Mouse (Mus musculus): ENCODE measurements around the gene Hoxa7. TPM values are rescaled to one million over a fixed set of nuclear protein-coding genes. Genes with fewer than 3 reads are reported as not detected.

Gene Hoxa7
- polyA plus RNA-seq, 1 experiment, result 1.4 TPM

DNA sequence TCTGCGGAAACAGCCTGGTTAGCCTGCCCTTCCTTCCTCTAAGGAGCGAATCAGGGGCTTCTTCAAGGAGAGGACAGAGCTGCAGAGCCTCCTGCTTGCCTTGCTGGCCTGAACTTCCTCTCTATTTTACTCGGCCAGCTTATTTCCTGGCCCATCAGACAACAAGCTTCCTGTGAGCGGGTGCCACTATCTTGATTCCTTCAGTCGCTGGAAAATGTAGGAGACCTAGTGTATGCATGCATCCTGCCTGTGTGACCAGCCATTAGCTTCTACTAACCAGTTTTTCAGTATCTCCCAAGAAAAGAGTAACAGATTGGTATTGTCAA, 50.8 kb downstream of the Hoxa7 start:
- Histone ChIP-seq H3K27me3 (ENCODE audit: control insufficient read depth, insufficient read depth, low read length, poor library complexity, severe bottlenecking) (peaks cover 54% of the 10 kb centered on the region), H3K4me1 (ENCODE audit: control insufficient read depth, insufficient read depth, low read length) (no peaks in the 10 kb centered on the region), H3K9ac (ENCODE audit: low read depth, poor library complexity, severe bottlenecking) (no peak overlapping the region), H3K36me3 (ENCODE audit: control insufficient read depth, insufficient read depth, low read length, poor library complexity, severe bottlenecking) (no peaks in the 10 kb centered on the region), H3K9me3 (replicated peaks; ENCODE audit: control insufficient read depth, insufficient read depth, low read length, poor library complexity, severe bottlenecking) (no peaks in the 10 kb centered on the region), H3K4me3 (ENCODE audit: low read depth, low read length) (no peak overlapping the region; the same call in 1 of the 2 replicates), H3K27ac (ENCODE audit: insufficient read depth, low read length) (no peak overlapping the region)
- TF ChIP-seq POLR2A (IDR thresholded peaks at IDR 0.05; ENCODE audit: insufficient read depth, low read length) (no peak), CTCF (IDR thresholded peaks at IDR 0.05; ENCODE audit: low read depth, low read length) (no peak), EP300 (IDR thresholded peaks at IDR 0.05; ENCODE audit: insufficient read depth, low read depth, low read length) (no peak)

- Histone ChIP-seq H3K4me1 (ENCODE audit: control insufficient read depth, insufficient read depth, low read length) (no peaks in the 10 kb centered on the region), H3K9ac (ENCODE audit: low read depth, poor library complexity, severe bottlenecking) (no peak overlapping the region), H3K4me3 (ENCODE audit: low read depth, low read length) (peak overlapping the region; percentile 47), H3K27ac (ENCODE audit: insufficient read depth, low read length) (no peak overlapping the region), H3K9me3 (replicated peaks; ENCODE audit: control insufficient read depth, insufficient read depth, low read length, poor library complexity, severe bottlenecking) (no peaks in the 10 kb centered on the region), H3K36me3 (ENCODE audit: control insufficient read depth, insufficient read depth, low read length, poor library complexity, severe bottlenecking) (no peaks in the 10 kb centered on the region), H3K27me3 (ENCODE audit: control insufficient read depth, insufficient read depth, low read length, poor library complexity, severe bottlenecking) (peaks cover 55% of the 10 kb centered on the region)
- TF ChIP-seq POLR2A (IDR thresholded peaks at IDR 0.05; ENCODE audit: insufficient read depth, low read length) (no peak), EP300 (IDR thresholded peaks at IDR 0.05; ENCODE audit: insufficient read depth, low read depth, low read length) (no peak), CTCF (IDR thresholded peaks at IDR 0.05; ENCODE audit: low read depth, low read length) (no peak)
Measured at GRCm38 (mm10) chr6:52170166-52170897, 51.3 kb downstream of the Hoxa7 start.

DNA sequence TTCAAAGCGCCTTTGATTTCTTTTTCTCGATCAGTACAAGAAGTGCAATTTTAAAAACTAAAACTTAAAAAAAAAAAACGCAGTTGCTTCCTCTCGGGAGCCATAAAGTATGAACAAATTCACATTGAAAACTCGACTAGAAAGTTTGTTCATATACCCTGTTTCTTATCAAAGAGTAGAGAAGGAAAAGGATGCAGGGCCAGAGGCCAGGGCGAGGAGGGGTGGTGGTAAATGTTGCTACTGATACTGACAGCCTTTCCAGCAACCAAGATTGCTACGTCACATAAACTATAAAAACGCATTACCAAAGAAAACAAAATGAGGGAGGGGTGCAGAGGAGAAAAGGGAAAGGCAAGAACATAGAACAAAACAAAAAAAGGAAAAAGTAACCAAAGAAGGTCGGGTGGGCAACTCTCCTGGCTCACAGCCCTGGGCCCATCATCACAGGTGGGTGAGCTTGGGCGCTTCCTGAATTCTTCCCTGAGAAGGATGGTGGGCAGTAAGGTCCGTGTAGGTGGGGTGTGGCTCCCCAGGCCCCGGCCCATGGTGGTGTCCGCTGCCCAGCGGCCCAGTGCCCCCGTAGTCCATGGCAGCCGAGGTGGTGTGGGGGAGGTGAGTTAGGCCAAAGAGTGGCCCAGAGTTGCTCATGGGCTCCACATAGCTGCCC, 52.0 kb downstream of the Hoxa7 start:
- no peak for TF ChIP-seq EP300 (IDR thresholded peaks at IDR 0.05; ENCODE audit: insufficient read depth, low read depth, low read length)
- no peak for TF ChIP-seq CTCF (IDR thresholded peaks at IDR 0.05; ENCODE audit: low read depth, low read length)
- no peak for TF ChIP-seq POLR2A (IDR thresholded peaks at IDR 0.05; ENCODE audit: insufficient read depth, low read length)
- Histone ChIP-seq H3K27ac (ENCODE audit: insufficient read depth, low read length) (no peak overlapping the region), H3K4me3 (ENCODE audit: low read depth, low read length) (no peak overlapping the region), H3K9me3 (replicated peaks; ENCODE audit: control insufficient read depth, insufficient read depth, low read length, poor library complexity, severe bottlenecking) (no peaks in the 10 kb centered on the region), H3K9ac (ENCODE audit: low read depth, poor library complexity, severe bottlenecking) (no peak overlapping the region), H3K4me1 (ENCODE audit: control insufficient read depth, insufficient read depth, low read length) (no peaks in the 10 kb centered on the region), H3K27me3 (ENCODE audit: control insufficient read depth, insufficient read depth, low read length, poor library complexity, severe bottlenecking) (peaks cover 56% of the 10 kb centered on the region), H3K36me3 (ENCODE audit: control insufficient read depth, insufficient read depth, low read length, poor library complexity, severe bottlenecking) (no peaks in the 10 kb centered on the region)

DNA sequence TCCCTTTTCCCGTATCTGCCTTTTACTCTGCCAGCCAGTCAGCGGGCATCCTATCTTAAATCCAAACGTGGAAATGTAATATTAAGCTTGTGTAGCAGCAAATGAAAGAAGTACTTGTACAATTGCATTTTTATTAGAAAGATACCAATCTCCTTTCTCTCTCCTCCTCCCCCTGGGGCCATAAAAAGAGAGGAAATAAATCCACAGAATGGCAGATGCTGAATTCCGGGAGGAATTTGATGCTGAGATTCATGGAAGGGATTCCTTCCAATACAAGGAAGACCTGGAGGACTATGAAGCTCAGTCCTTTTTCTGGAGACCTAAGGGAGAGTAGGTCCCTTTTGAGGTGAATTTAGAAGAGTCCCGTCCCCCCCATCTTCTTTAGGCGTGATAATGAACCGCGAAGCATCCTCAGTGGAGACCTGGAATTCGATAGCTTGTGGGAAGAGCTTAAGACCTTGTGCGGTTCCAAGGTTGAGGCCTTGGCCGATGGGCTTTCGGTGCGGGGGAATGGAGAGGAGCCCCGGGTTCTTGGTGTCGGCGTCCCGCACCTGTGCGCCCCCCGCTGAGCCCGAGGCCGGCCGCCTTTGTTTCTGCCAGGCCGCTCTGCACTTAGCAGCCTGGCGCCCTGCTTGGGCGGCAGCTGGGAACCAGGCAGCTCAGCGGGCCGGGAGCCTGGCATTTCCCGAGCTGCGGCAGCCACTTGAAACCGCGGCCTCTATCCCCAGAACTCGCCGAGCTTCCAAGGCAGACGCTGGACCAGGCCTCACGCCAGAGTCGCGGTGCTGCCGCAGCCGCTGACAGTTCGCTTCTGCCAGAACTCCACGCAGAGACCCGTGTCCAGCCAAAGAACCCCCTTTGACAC, 53.2 kb downstream of the Hoxa7 start:
- H3K4me3 ChIP-seq (ENCODE audit: low read depth, low read length), result no peak overlapping the region; the same call in 1 of the 2 replicates
- no peak overlapping the region for H3K9ac ChIP-seq (ENCODE audit: low read depth, poor library complexity, severe bottlenecking)
- no peaks in the 10 kb centered on the region for H3K36me3 ChIP-seq (ENCODE audit: control insufficient read depth, insufficient read depth, low read length, poor library complexity, severe bottlenecking)
- H3K9me3 ChIP-seq (replicated peaks; ENCODE audit: control insufficient read depth, insufficient read depth, low read length, poor library complexity, severe bottlenecking), result no peaks in the 10 kb centered on the region
- TF ChIP-seq EP300 (IDR thresholded peaks at IDR 0.05; ENCODE audit: insufficient read depth, low read depth, low read length), result no peak
- TF ChIP-seq CTCF (IDR thresholded peaks at IDR 0.05; ENCODE audit: low read depth, low read length), result no peak
- no peak for TF ChIP-seq POLR2A (IDR thresholded peaks at IDR 0.05; ENCODE audit: insufficient read depth, low read length)
- H3K27me3 ChIP-seq (ENCODE audit: control insufficient read depth, insufficient read depth, low read length, poor library complexity, severe bottlenecking), result peaks cover 60% of the 10 kb centered on the region
- no peak overlapping the region for H3K27ac ChIP-seq (ENCODE audit: insufficient read depth, low read length)
- no peaks in the 10 kb centered on the region for H3K4me1 ChIP-seq (ENCODE audit: control insufficient read depth, insufficient read depth, low read length)

DNA sequence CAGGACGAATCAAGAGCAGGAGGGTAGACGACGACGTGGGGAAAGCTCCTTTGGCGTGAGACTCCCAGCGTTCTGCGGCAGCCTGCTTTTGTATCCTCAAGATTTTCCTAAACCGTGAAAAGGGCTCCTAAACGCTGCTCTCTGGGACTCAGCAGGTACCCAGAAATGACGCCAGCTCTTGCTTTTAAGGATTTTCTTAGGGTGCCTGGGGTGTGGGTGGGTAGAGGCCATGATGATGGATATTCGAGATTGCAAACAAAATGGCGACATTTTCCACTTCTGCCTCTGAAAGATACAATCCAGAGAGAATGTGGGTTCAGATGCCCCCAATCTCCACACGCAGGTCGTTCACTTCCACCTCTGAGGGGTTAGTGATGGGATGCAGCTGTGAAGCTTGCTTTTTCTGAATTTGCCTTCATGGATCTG, 53.9 kb downstream of the Hoxa7 start:
- no peaks in the 10 kb centered on the region for H3K36me3 ChIP-seq (ENCODE audit: control insufficient read depth, insufficient read depth, low read length, poor library complexity, severe bottlenecking)
- no peak overlapping the region for H3K27ac ChIP-seq (ENCODE audit: insufficient read depth, low read length)
- TF ChIP-seq CTCF (IDR thresholded peaks at IDR 0.05; ENCODE audit: low read depth, low read length), result no peak
- TF ChIP-seq EP300 (IDR thresholded peaks at IDR 0.05; ENCODE audit: insufficient read depth, low read depth, low read length), result no peak
- TF ChIP-seq POLR2A (IDR thresholded peaks at IDR 0.05; ENCODE audit: insufficient read depth, low read length), result no peak
- H3K4me1 ChIP-seq (ENCODE audit: control insufficient read depth, insufficient read depth, low read length), result peaks cover 2% of the 10 kb centered on the region
- no peak overlapping the region for H3K9ac ChIP-seq (ENCODE audit: low read depth, poor library complexity, severe bottlenecking)
- peaks cover 61% of the 10 kb centered on the region for H3K27me3 ChIP-seq (ENCODE audit: control insufficient read depth, insufficient read depth, low read length, poor library complexity, severe bottlenecking)
- H3K9me3 ChIP-seq (replicated peaks; ENCODE audit: control insufficient read depth, insufficient read depth, low read length, poor library complexity, severe bottlenecking), result no peaks in the 10 kb centered on the region
- no peak overlapping the region for H3K4me3 ChIP-seq (ENCODE audit: low read depth, low read length)
